Mouse (Mus musculus): ENCODE results near the gene Exoc1. TPM values are rescaled to one million over a fixed set of nuclear protein-coding genes. Genes with fewer than 3 reads are reported as not detected.

The Exoc1 gene
- polyA plus RNA-seq, 1 experiment from 2014 or later = 24.7 TPM

- H3K4me3 ChIP-seq (ENCODE audit: control insufficient read depth in 1 of 2, insufficient read depth in 1 of 2, low read depth in 1 of 2, low read length in 2 of 2) = no peak overlapping the region
- no peak overlapping the region for H3K9ac ChIP-seq (ENCODE audit: low read length)
- H3K4me2 ChIP-seq (ENCODE audit: low read length) = no peak overlapping the region
- peaks cover 0 to 7% of the 10 kb centered on the region in 2 experiments; a peak in 2 of 4 replicates for H3K4me1 ChIP-seq (ENCODE audit: control insufficient read depth in 2 of 2, insufficient read depth in 2 of 2, low read length in 2 of 2)
- no peaks in the 10 kb centered on the region for H3K9me3 ChIP-seq (ENCODE audit: control insufficient read depth, low read length)
- H3K27me3 ChIP-seq (ENCODE audit: control insufficient read depth, insufficient read depth, low read length) = no peaks in the 10 kb centered on the region
- no peak overlapping the region for H3K27ac ChIP-seq (replicated peaks in 1 of 2; ENCODE audit: control insufficient read depth in 1 of 2, insufficient read depth in 1 of 2, low read depth in 2 of 2, low read length in 2 of 2)
- no peak for ATAC-seq (ENCODE audit: insufficient number of reproducible peaks, insufficient read depth, low FRiP score, low read depth)
- H3K36me3 ChIP-seq (ENCODE audit: control insufficient read depth, insufficient read depth, low read length) = peaks cover 54% of the 10 kb centered on the region
- WGBS = 57% methylated on average over 9 of the region's 9 CpGs
Observed at GRCm38 (mm10) chr5:76591885-76592284, 62.8 kb downstream of the Exoc1 start.

DNA sequence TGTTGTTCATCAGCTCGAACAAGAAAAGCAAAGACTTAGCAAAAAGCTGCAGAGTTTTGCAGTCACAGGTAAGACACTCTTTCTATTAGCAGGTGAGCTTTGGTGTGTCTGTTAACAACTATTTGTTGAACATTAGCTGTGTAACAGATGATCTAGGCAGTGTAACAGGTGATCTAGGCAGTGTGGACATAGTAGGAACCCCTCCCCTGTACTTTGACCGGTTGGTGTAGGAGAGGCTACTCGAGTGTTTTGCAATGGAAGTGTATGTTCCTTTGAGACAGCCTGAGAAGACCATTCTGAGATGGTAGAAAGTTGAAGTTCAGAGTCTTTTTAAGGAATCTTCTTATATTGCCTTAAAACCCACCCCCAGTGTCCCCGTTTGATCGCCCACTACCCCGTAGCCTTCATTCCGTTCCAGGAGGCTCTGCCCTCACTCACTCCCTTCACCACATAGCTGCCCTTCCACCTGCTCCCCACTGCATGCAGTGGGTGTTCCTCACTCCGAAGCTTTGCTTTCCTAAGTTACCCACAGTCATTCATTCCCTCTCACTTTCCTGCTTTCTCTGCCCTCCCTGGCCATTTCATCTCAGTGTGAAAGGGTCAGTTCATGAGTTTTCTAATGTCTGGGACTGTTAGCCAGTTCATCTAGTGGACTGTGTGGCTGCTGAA is 80.7 kb downstream of the Exoc1 start:
- Histone ChIP-seq H3K36me3 (ENCODE audit: control insufficient read depth, insufficient read depth, low read length) (peaks cover 76% of the 10 kb centered on the region), H3K4me3 (ENCODE audit: control insufficient read depth in 1 of 2, insufficient read depth in 1 of 2, low read depth in 1 of 2, low read length in 2 of 2) (no peak overlapping the region), H3K9ac (ENCODE audit: low read length) (no peak overlapping the region), H3K27me3 (ENCODE audit: control insufficient read depth, insufficient read depth, low read length) (no peaks in the 10 kb centered on the region), H3K27ac (replicated peaks in 1 of 2; ENCODE audit: control insufficient read depth in 1 of 2, insufficient read depth in 1 of 2, low read depth in 2 of 2, low read length in 2 of 2) (no peak overlapping the region), H3K9me3 (ENCODE audit: control insufficient read depth, low read length) (no peaks in the 10 kb centered on the region), H3K4me1 (ENCODE audit: control insufficient read depth in 2 of 2, insufficient read depth in 2 of 2, low read length in 2 of 2) (0 out of 4 replicates have a peak, but pooled peaks cover 0 to 3% of the 10 kb centered on the region in 2 experiments), H3K4me2 (ENCODE audit: low read length) (no peak overlapping the region)
- no peak for ATAC-seq (ENCODE audit: insufficient number of reproducible peaks, insufficient read depth, low FRiP score, low read depth)
- WGBS = 92% methylated on average over 8 of the region's 8 CpGs

GRCm38 (mm10) chr5:76612867-76613499 is 83.9 kb downstream of the Exoc1 start:
- peaks cover 85% of the 10 kb centered on the region for H3K36me3 ChIP-seq (ENCODE audit: control insufficient read depth, insufficient read depth, low read length)
- no peak overlapping the region for H3K4me3 ChIP-seq (ENCODE audit: control insufficient read depth in 1 of 2, insufficient read depth in 1 of 2, low read depth in 1 of 2, low read length in 2 of 2)
- H3K9ac ChIP-seq (ENCODE audit: low read length) = no peak overlapping the region
- no peak overlapping the region for H3K4me2 ChIP-seq (ENCODE audit: low read length)
- H3K9me3 ChIP-seq (ENCODE audit: control insufficient read depth, low read length) = no peaks in the 10 kb centered on the region
- WGBS = 88% methylated on average over 6 of the region's 6 CpGs
- no peak for ATAC-seq (ENCODE audit: insufficient number of reproducible peaks, insufficient read depth, low FRiP score, low read depth)
- H3K4me1 ChIP-seq (ENCODE audit: control insufficient read depth in 2 of 2, insufficient read depth in 2 of 2, low read length in 2 of 2) = no peaks in the 10 kb centered on the region
- H3K27me3 ChIP-seq (ENCODE audit: control insufficient read depth, insufficient read depth, low read length) = no peaks in the 10 kb centered on the region
- no peak overlapping the region for H3K27ac ChIP-seq (replicated peaks in 1 of 2; ENCODE audit: control insufficient read depth in 1 of 2, insufficient read depth in 1 of 2, low read depth in 2 of 2, low read length in 2 of 2)

DNA sequence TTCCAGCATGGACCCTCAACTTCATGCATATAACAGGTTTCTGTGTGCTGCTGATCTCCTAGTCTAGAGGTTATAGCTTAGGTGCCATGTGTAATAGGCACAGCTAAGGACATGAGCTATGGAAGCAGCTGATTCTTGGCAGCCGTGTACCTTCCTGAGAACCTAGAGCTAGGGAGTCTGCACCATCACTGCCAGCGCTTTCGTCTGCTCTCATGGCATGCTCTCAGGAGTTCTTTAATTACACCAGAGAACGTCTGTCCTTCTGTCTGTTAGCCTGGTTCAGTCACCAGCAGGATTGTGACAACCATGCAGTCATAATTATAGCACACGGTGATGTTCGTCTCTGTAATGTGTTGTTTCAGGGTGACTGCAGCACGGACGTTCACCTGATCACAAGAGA is 86.2 kb downstream of the Exoc1 start:
- 91% methylated on average over 8 of the region's 8 CpGs for WGBS
- Histone ChIP-seq H3K27ac (replicated peaks in 1 of 2; ENCODE audit: control insufficient read depth in 1 of 2, insufficient read depth in 1 of 2, low read depth in 2 of 2, low read length in 2 of 2) (no peak overlapping the region), H3K9me3 (ENCODE audit: control insufficient read depth, low read length) (no peaks in the 10 kb centered on the region), H3K4me3 (ENCODE audit: control insufficient read depth in 1 of 2, insufficient read depth in 1 of 2, low read depth in 1 of 2, low read length in 2 of 2) (no peak overlapping the region), H3K36me3 (ENCODE audit: control insufficient read depth, insufficient read depth, low read length) (peaks cover 89% of the 10 kb centered on the region), H3K4me1 (ENCODE audit: control insufficient read depth in 2 of 2, insufficient read depth in 2 of 2, low read length in 2 of 2) (no peaks in the 10 kb centered on the region), H3K9ac (ENCODE audit: low read length) (no peak overlapping the region), H3K27me3 (ENCODE audit: control insufficient read depth, insufficient read depth, low read length) (no peaks in the 10 kb centered on the region), H3K4me2 (ENCODE audit: low read length) (no peak overlapping the region)
- no peak for ATAC-seq (ENCODE audit: insufficient number of reproducible peaks, insufficient read depth, low FRiP score, low read depth)

- WGBS = 78% methylated on average over 2 of the region's 2 CpGs
- H3K9ac ChIP-seq (ENCODE audit: low read length) = no peak overlapping the region
- no peak for ATAC-seq (ENCODE audit: insufficient number of reproducible peaks, insufficient read depth, low FRiP score, low read depth)
- no peak overlapping the region for H3K27ac ChIP-seq (replicated peaks in 1 of 2; ENCODE audit: control insufficient read depth in 1 of 2, insufficient read depth in 1 of 2, low read depth in 2 of 2, low read length in 2 of 2)
- no peak overlapping the region for H3K4me2 ChIP-seq (ENCODE audit: low read length)
- H3K27me3 ChIP-seq (ENCODE audit: control insufficient read depth, insufficient read depth, low read length) = no peaks in the 10 kb centered on the region
- no peaks in the 10 kb centered on the region for H3K9me3 ChIP-seq (ENCODE audit: control insufficient read depth, low read length)
- H3K36me3 ChIP-seq (ENCODE audit: control insufficient read depth, insufficient read depth, low read length) = peaks cover 85% of the 10 kb centered on the region
- H3K4me1 ChIP-seq (ENCODE audit: control insufficient read depth in 2 of 2, insufficient read depth in 2 of 2, low read length in 2 of 2) = no peaks in the 10 kb centered on the region
- no peak overlapping the region for H3K4me3 ChIP-seq (ENCODE audit: control insufficient read depth in 1 of 2, insufficient read depth in 1 of 2, low read depth in 1 of 2, low read length in 2 of 2)
Observed at GRCm38 (mm10) chr5:76616196-76616747, 87.2 kb downstream of the Exoc1 start.

DNA sequence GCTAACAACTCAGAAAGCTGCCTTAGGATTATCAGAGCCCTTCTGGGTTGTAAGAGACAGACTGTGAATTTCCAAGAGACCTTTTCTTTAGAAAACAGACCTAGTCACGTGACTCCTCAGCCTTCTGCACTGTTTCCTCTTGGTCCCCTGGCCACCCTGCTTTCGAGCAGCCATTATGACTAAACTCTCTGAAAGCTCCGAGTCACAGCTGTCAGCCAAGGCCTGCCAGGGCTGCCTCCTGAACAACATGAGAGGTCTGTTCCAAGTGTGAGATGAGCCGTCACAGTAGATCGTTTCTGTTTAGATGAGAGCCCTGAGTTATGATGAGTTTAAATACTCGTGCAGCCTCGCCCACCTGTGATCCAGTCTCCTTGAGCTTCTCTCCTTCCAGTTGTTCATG is 89.6 kb downstream of the Exoc1 start:
- Histone ChIP-seq H3K4me2 (ENCODE audit: low read length) (no peak overlapping the region), H3K36me3 (ENCODE audit: control insufficient read depth, insufficient read depth, low read length) (peaks cover 81% of the 10 kb centered on the region), H3K27ac (replicated peaks in 1 of 2; ENCODE audit: control insufficient read depth in 1 of 2, insufficient read depth in 1 of 2, low read depth in 2 of 2, low read length in 2 of 2) (no peak overlapping the region), H3K27me3 (ENCODE audit: control insufficient read depth, insufficient read depth, low read length) (no peaks in the 10 kb centered on the region), H3K4me1 (ENCODE audit: control insufficient read depth in 2 of 2, insufficient read depth in 2 of 2, low read length in 2 of 2) (no peaks in the 10 kb centered on the region), H3K9me3 (ENCODE audit: control insufficient read depth, low read length) (no peaks in the 10 kb centered on the region), H3K9ac (ENCODE audit: low read length) (no peak overlapping the region), H3K4me3 (ENCODE audit: control insufficient read depth in 1 of 2, insufficient read depth in 1 of 2, low read depth in 1 of 2, low read length in 2 of 2) (no peak overlapping the region)
- 90% methylated on average over 7 of the region's 7 CpGs for WGBS
- no peak for ATAC-seq (ENCODE audit: insufficient number of reproducible peaks, insufficient read depth, low FRiP score, low read depth)

Data from heart, embryonic 14.5 days (tissue).